Mouse (Mus musculus) kidney, adult 10 weeks (tissue): Measurements from ENCODE around the gene Gm7970. TPM values are rescaled to one million over a fixed set of nuclear protein-coding genes. Genes with fewer than 3 reads are reported as not detected.

Source experiments
- polyA plus RNA-seq: library from polyadenylated mRNA; stranded (reverse); fragments of 350-450 nt; fragmentation: Illumina TruSeq; extraction: RNeasy Lipid Tissue Mini Kit (QIAGEN cat#74804); gene quantifications from one replicate; pipeline ENCODE4 v1.2.3, GENCODE M21; 2014; ENCODE audit warnings: low read depth, low replicate concordance

Gene Gm7970
- polyA plus RNA-seq = not detected

DNA sequence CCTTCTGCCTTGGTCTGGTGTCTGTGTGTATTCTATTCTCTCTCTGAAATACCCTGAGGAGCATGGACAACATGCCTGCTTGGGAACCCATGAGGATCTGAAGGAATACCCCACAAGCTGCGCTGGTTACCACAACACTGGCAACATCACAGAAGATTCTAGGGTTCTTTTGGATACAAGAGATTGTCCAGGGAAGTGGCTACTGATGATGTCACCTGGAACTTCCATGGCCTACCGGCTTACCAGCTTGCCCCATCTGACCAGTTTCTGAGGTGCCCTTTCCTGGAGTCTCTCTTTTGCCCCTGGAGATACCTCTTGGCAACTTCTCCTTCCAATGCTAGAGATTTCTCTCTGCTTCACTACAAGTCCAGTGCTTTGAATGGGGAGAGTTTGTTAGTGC is at the start of gene Gm7970:
Gene Gm7970, minus strand, starts transcription at position 101 of the 400 bp plus-strand sequence.

GRCm38 (mm10) chr14:41572911-41573310 is 17.5 kb upstream of the Gm7970 start, which contains the start of gene 1700049E17Rik2:
Gene 1700049E17Rik2 (plus strand): TSS chr14:41573211.

Other genes with a start within 250 kb of the Gm7970 start
- gene Gm5798, start 207.0 kb downstream of the Gm7970 start, polyA plus RNA-seq = not detected
- not detected for gene Gm7945, start 169.2 kb downstream of the Gm7970 start, polyA plus RNA-seq
- gene Gm6482, start 147.3 kb downstream of the Gm7970 start, polyA plus RNA-seq = not detected
- gene Gm7954, start 102.1 kb downstream of the Gm7970 start, polyA plus RNA-seq = not detected
- not detected for gene Gm3486, start 66.1 kb downstream of the Gm7970 start, polyA plus RNA-seq
- gene 1700049E17Rik2, start 17.6 kb upstream of the Gm7970 start, polyA plus RNA-seq = not detected
- not detected for gene Gm3072, start 69.0 kb upstream of the Gm7970 start, polyA plus RNA-seq
- not detected for gene Gm3676, start 90.9 kb upstream of the Gm7970 start, polyA plus RNA-seq
- not detected for gene Gm8068, start 146.3 kb upstream of the Gm7970 start, polyA plus RNA-seq
- gene Gm7929, start 195.0 kb upstream of the Gm7970 start, polyA plus RNA-seq = not detected
- gene Gm47189, start 216.9 kb upstream of the Gm7970 start, polyA plus RNA-seq = not detected